Mouse (Mus musculus) activated CD4-positive, CD25-positive, alpha-beta regulatory T cell, adult 4 months (primary cell): ENCODE data around the gene Cela2a. TPM values are rescaled to one million over a fixed set of nuclear protein-coding genes. Genes with fewer than 3 reads are reported as not detected.

Experiments used
- ATAC-seq: one replicate; pipeline ENCODE4 v1.8.0; 2017
- polyA plus RNA-seq, 2 experiments: library from polyadenylated mRNA; unstranded; fragments of 100-300 nt; shearing (Covaris generic); gene quantifications; one replicate each; pipeline ENCODE4 v1.2.1; 2017

Cela2a gene
- 1 to 10 TPM in 1 of 2 experiments, not detected in 1; 1.0 TPM for polyA plus RNA-seq

- ATAC-seq = no peak
These were observed at the start of gene Cela2a for GRCm38 (mm10) chr4:141826060-141826459. Gene Cela2a (minus strand): TSS chr4:141826160.

DNA sequence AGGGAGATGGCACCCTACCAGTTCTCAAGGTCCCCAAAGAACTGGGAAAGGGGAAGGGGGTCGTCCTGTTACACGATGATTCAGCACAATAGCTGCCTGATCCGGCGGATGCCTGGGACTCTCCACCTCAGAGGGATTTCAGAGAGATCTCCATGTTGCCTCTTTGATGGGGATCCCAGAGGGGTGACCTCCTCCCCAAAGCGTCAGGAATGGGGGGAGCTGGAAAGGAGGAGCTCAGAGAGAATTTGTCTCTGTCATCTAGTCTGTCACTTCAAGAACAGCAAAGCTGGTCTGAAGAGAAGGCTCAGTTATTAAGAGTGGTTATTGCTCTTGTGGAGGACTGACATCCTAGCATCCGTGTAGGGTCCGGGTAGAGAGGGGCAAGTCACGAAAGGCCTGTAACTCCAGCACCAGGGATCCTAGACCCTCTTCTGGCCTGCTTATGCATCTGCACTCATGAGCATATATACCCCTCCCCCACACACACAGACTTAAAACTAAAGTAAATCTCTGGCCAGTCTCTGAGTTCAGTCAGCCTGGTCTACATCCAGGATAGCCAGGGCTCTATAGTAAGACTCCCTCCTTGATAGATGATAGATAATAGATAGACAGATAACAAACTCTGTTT, 49.6 kb upstream of the Cela2a start:
- no peak for ATAC-seq

- peak; percentile 97 for ATAC-seq
These were observed 48.9 kb upstream of the Cela2a start, which contains the start of gene Efhd2 for GRCm38 (mm10) chr4:141874601-141875460. Gene Efhd2 (minus strand): TSS chr4:141874920.

DNA sequence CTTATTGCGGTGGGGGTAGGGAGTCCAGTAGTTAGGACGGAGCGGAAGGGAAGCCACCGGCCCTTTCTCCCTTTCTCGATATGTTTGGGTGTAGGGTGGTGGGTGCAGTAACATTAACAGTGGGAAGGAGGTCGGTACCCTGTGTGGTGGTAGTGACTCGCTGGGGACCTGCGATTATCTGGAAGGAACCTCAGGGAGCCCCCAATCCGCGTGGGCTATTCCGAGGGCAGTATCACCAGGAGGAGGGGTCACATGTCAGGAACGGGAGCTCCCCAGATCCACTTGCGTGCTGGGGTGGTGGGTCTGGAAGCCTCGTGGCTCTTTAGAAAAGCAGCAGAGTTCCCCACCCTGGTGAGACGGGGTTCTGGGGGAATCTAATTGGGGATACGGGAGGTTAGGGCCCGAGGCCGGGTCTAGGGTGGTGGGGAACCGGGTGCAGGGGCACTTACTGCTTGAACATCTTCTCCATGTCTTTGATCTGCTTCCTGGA, 48.2 kb upstream of the Cela2a start:
- ATAC-seq = no peak

DNA sequence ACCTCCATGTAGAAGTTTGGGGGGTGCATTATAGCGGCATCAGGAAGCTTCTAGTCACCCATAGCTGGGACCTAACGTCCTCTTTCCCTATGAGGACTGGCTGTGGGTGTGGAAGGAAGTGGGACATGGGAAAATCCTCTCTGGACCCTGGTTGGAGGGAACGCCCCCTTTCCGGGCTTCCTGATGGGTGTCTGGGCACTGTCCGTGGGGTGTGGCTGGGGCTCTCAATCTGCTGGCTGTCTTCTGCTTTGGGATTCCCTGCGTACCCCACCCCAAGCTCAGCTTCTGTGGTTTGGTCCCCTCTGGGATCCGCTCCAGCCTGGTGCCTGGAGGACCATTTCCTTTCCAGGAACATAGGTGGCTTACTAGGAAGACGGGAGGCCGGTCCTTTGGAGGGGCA, 47.0 kb upstream of the Cela2a start:
- ATAC-seq = no peak

GRCm38 (mm10) chr4:141871909-141872308, 45.9 kb upstream of the Cela2a start:
- ATAC-seq = no peak

- ATAC-seq = no peak
These were observed 45.4 kb upstream of the Cela2a start for GRCm38 (mm10) chr4:141871333-141871725.

DNA sequence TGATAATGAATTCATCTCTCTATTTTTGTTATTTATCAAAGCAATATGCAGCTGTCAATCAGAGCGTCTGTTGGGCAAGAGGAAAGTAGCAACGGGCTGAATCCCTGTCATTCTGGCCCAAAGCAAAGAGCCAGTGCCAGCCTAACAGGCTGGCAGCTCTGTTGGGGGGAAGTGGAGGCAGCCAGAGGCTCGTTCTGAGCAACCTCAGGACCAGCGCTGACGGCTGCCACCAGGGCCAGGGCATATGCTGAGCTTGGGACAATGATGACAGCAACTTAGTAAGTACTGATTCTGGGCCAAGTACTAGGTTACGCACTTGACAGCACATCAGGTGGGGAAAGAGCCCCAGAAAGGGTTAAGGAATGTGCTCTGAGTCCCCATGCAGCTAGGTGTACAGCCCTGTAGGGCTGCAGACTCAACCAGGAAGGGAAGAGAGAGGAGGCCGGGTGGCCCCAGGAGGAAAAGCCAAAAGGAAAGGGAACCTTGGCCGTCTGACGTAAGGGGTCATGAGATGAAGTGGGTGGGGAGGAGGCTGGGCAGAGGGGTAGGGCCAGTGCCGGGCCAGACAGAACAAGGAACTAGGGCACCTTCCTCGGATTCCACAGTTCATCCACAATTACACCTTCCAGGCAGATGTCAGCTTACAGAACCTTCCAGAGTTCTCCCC, 44.8 kb upstream of the Cela2a start:
- ATAC-seq = no peak

DNA sequence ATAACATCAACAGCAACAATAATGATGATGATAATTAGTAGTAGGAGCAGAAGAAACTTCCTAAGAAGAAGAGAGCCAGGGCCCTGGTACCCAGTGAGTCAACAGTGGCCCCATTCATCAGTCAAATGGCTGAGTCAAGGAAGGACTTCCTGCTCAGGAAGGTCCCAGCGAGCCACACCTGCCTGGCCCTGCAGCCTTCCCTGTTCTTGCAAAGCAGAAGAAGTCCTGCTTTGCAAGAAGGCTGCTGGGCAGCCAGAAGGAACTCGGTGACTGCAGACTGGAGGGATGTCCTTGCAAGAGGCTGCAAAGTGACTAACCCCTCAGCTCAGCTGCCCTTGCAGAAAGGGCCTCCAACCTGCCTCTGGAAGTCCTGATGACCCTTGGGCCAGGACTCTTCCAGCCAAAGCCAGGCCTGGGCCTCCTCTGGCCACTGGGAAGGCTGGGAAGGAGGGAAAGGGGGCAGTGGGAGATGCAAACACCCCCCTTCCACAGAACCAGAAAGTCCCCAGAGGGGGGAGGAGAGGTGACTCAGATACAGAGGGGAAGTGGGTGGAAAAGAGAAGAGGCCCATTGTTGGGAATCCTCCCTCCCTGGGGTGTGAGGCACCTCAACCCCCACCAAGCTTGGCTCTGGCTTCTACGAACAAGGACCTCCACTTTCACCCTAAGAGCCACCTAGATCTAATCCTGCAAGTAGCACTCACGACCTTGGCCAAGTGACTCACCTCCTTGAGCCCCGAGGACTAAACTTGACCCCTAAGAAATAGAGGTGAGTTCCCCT, 43.7 kb upstream of the Cela2a start:
- no peak for ATAC-seq

GRCm38 (mm10) chr4:141868051-141868450, 42.1 kb upstream of the Cela2a start:
- no peak for ATAC-seq

- ATAC-seq = no peak
These were observed 41.5 kb upstream of the Cela2a start for GRCm38 (mm10) chr4:141867498-141867897.

GRCm38 (mm10) chr4:141866933-141867490, 41.1 kb upstream of the Cela2a start:
- no peak for ATAC-seq

DNA sequence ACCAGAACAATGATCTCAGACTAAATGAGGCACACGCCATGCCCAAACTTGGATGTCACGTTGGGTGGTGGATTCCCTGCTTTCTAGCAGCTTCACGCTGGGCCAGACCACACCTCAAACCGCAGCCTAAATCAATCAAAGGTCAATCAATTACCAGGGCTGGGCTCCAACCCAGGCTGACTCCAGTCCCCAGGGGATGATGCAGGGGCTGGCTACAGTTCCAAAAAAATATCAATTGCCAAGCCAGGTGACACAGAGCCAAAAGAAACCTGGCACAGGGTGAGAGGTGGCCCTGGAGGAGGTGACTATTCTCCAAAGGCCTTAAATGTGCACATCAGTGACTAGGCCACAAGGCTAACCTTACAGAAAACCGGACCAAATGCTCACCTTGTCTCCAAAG, 39.6 kb upstream of the Cela2a start:
- no peak for ATAC-seq

GRCm38 (mm10) chr4:141865006-141865405, 39.0 kb upstream of the Cela2a start:
- ATAC-seq = no peak

DNA sequence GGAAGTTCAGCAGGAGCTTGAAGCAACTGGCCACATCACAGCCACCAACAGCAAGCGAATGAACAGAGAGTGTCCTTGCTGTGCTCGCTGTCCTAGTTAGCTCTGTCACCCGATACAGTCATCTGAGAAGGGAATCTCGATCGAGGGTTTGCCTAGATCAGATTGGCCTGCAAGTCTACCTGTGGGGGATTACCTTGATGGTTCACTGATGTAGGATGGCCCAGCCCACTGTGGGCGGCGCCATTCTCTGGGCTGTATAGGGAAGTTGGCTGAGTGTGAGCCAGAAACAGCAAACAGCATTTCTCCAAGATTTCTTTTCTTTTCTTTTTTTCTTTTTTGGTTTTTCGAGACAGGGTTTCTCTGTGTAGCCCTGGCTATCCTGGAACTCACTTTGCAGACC, 38.5 kb upstream of the Cela2a start:
- no peak for ATAC-seq

- peak; percentile 50 for ATAC-seq
These were observed 37.8 kb upstream of the Cela2a start for GRCm38 (mm10) chr4:141863726-141864280.

DNA sequence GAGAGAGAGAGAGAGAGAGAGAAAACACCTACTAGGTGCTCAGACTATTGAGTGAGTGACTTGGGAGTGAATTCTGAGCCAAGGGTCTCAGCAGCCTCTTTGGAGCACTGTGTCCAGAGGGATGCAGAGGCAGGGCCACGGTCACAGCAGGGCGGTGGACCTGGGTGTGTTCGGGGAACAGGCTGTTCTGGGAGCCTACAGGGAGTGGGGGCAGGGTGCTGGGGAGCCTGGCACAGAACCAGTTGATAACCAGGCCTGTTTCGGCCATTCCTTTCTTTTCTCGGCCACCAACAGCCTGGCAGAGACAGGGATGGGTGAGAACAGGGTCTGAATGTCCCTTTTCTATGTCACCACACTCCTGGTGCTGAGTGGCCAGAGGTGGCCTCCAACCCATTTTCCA, 36.9 kb upstream of the Cela2a start:
- no peak for ATAC-seq

GRCm38 (mm10) chr4:141861591-141862295, 35.8 kb upstream of the Cela2a start:
- peak; percentile 83 for ATAC-seq

DNA sequence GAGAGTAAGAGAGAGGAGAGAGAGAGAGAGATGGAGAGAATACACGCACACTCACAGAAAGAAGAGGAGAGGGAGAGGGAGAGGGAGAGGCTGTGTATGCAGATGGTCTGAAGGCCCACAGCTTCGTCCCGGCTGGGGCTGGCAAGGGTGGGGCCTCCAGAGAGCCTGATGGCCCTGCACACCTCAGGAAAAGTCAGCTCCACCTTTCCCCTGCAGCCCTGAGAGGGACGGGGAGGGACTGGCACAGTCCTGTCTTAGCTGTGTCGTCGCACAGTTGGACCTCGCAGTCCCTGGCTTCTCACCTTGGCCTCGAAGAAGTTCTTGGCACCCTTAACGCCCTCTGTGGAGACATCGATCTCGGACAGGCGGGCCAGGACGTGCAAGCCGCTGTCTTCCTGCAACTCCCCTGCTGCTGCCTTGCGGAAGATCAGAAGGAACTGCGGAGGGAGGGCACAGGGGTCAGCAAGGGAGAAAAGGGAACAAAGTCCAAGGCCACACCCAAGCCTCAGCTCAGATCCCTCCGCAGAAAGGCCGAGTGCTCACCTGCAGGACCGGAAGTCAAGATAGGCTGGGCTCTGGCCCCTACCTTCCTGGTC, 34.4 kb upstream of the Cela2a start:
- no peak for ATAC-seq

GRCm38 (mm10) chr4:141859351-141859750, 33.4 kb upstream of the Cela2a start:
- no peak for ATAC-seq

DNA sequence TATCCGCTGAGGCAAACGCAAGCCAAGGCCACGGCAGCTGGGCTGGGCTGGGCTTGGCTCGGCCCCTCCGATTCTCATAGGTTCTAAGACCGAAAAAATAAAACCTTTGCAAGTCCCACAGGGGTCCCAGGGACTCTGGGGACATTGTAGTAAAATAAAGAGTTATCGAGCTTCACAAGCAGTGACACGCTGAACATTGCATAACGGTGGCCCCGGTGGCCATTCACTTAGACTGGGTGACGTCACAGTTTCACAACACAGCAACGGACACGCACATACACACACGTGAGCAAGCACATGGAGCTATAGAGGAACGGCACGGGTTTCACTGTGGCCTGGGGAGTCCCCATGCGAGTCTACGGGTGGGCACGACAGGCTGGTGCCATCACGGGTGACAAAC, 32.5 kb upstream of the Cela2a start:
- no peak for ATAC-seq
